19 mouse cellular contexts compared by ENCODE assay signal in the genomic region with DNA sequence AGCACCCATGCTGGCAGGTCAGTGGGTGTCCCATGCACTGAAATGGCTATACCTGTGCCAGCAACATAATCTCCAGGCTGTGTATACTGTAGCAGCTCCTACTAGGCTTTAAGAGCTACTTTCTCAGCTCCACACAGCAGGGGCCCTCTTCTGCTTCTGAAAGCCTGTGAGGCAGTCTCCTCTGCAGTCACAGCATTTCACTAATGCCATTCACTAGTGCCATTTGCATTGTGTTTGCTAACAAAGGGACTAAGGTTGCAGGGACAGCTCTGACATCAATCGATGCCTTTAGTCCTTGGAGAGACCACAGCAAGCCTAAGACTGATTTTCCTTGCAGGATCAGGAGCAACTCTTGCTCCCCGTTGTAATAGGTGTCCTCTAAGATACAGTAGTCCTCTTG.
"Had no signal": no experiment of that assay in that cellular context is flagged by ENCODE, and none has a peak within 500 bp of the region (broad histone marks: within the 10 kb centered on the region; RNA-seq: fewer than 3 reads in every experiment).

No protein-coding gene starts in this region.

- H3K4me3 ChIP-seq: layer of hippocampus, adult 2 months; limb, embryonic 12.5 days; liver, embryonic 13.5 days; lung, embryonic 15.5 days; megakaryocyte, embryonic 14.5 days; neural tube, embryonic 15.5 days had no signal

- H3K27me3 ChIP-seq: liver, embryonic 13.5 days; lung, embryonic 15.5 days; megakaryocyte, embryonic 14.5 days; neural tube, embryonic 15.5 days had no signal

- DNase-seq: kidney, adult 8-10 months; kidney, postnatal 10 days; kidney, postnatal 4 days; liver; liver, embryonic 13.5 days; liver, postnatal 0 days; lung, postnatal 14 days; midbrain, embryonic 14.5 days; right cerebral cortex, adult 18-20 months; spleen, adult 18-20 months; thymus, adult 2 months; thymus, postnatal 25 days had no signal

- H3K27ac ChIP-seq: layer of hippocampus, adult 2 months; limb, embryonic 12.5 days; liver, embryonic 13.5 days; lung, embryonic 15.5 days; macrophage; neural tube, embryonic 15.5 days had no signal

- H3K9ac ChIP-seq: limb, embryonic 12.5 days; liver, embryonic 13.5 days; liver, postnatal 0 days; lung, embryonic 15.5 days; neural tube, embryonic 15.5 days had no signal

- H3K9me3 ChIP-seq: limb, embryonic 12.5 days; lung, embryonic 15.5 days; neural tube, embryonic 15.5 days had no signal

- H3K4me2 ChIP-seq: limb, embryonic 12.5 days; liver, embryonic 13.5 days; lung, embryonic 15.5 days; neural tube, embryonic 15.5 days had no signal

- H3K36me3 ChIP-seq: limb, embryonic 12.5 days; liver, embryonic 13.5 days; lung, embryonic 15.5 days; neural tube, embryonic 15.5 days had no signal

- ATAC-seq: intestine, postnatal 0 days; liver, postnatal 0 days had no signal

- H3K4me1 ChIP-seq: limb, embryonic 12.5 days; liver, embryonic 13.5 days; lung, embryonic 15.5 days; megakaryocyte, embryonic 14.5 days; neural tube, embryonic 15.5 days had no signal
